Mouse (Mus musculus): Measurements from ENCODE around the gene Pkd2. TPM values are rescaled to one million over a fixed set of nuclear protein-coding genes. Genes with fewer than 3 reads are reported as not detected.

The Pkd2 gene
- polyA plus RNA-seq, 1 experiment from 2014 or later: 7.8 TPM

Other genes with a start within 250 kb of the Pkd2 start
- 0.79 and 14.0 TPM in 2 replicates for gene Ibsp, start 160.3 kb upstream of the Pkd2 start, polyA plus RNA-seq (2015; fragmentation: Nextera tagmentation; extraction: Ambion mirVana)
- not detected in 2 replicates for gene Mepe, start 134.1 kb upstream of the Pkd2 start, polyA plus RNA-seq (2015; fragmentation: Nextera tagmentation; extraction: Ambion mirVana)
- 12.1 and 43.3 TPM in 2 replicates for gene Spp1, start 24.3 kb upstream of the Pkd2 start, polyA plus RNA-seq (2015; fragmentation: Nextera tagmentation; extraction: Ambion mirVana)
- 11.9 and 13.4 TPM in 2 replicates for gene BC005561, start 48.9 kb downstream of the Pkd2 start, polyA plus RNA-seq (2015; fragmentation: Nextera tagmentation; extraction: Ambion mirVana)

Data from forebrain, embryonic 16.5 days (tissue).